Mouse (Mus musculus): ENCODE data around the gene Hsf5. TPM values are rescaled to one million over a fixed set of nuclear protein-coding genes. Genes with fewer than 3 reads are reported as not detected.

Hsf5 gene
- polyA plus RNA-seq, 1 experiment from 2014 or later = not detected

DNA sequence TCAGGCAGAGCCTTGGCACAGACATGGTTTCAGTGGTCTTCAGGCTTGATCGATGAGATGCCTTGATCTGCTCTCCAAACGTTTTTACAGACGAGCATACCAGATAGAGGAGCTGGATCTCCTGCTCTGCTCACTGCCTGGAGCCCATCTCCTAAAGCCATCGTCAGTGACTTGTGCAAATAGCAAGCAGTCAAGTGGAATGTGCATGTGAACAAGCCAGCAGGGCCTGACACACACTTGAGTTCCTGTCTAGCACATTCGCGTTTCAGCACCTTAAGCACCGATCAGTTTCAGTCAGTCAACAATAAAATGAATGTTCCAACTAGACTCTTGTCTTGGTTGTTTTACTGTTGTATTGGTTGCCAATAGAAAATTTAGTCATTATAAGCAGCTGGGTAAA is 42.3 kb downstream of the Hsf5 start:
- H3K27ac ChIP-seq (ENCODE audit: low read depth, low read length) = no peak overlapping the region
- no peaks in the 10 kb centered on the region for H3K9me3 ChIP-seq (ENCODE audit: control insufficient read depth)
- no peaks in the 10 kb centered on the region for H3K27me3 ChIP-seq (replicated peaks; ENCODE audit: control insufficient read depth, insufficient read depth, low read length)
- H3K4me3 ChIP-seq (ENCODE audit: low read depth, low read length) = no peak overlapping the region
- H3K4me1 ChIP-seq (replicated peaks; ENCODE audit: control insufficient read depth, insufficient read depth, low read length) = no peaks in the 10 kb centered on the region
- TF ChIP-seq CTCF (IDR thresholded peaks at IDR 0.05; ENCODE audit: low read depth) = no peak
- H3K9ac ChIP-seq (ENCODE audit: low read depth, low read length) = no peak overlapping the region
- no peak overlapping the region for H3K4me2 ChIP-seq (replicated peaks; ENCODE audit: low read depth)
- 62% methylated on average over 7 of the region's 7 CpGs for WGBS
- no peak for ATAC-seq
- no peaks in the 10 kb centered on the region for H3K36me3 ChIP-seq (ENCODE audit: control insufficient read depth, insufficient read depth)

DNA sequence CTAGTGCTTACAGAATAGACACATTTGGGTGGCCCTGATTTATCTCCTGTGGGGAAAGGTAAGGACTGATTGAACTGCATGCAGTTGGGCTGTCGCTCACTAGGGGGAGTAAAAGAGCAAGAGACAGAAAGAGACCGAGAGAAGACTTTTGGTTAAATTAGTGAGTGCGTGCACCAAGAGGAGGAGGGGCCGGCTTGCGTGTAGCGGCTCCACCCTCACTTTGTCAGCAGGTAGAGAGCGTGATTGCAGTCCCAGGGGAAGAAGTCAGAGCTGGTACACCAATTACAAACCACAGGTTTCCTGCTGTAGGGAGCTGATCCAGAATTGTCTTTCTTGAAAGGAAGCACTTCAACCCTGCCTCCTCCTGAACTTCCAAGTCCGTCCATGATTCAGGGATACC is 45.4 kb downstream of the Hsf5 start, which contains the start of gene Rnf43:
Gene Rnf43 (plus strand): TSS at position 316 of the 400 bp plus-strand sequence.
- under 1% methylated on average over 8 of the region's 8 CpGs for WGBS
- H3K4me1 ChIP-seq (replicated peaks; ENCODE audit: control insufficient read depth, insufficient read depth, low read length) = no peaks in the 10 kb centered on the region
- ATAC-seq = peak; percentile 96
- H3K9ac ChIP-seq (ENCODE audit: low read depth, low read length) = peak within 1 kb of the TSS; percentile 69
- peak; percentile 95 for TF ChIP-seq CTCF (IDR thresholded peaks at IDR 0.05; ENCODE audit: low read depth)
- no peaks in the 10 kb centered on the region for H3K27me3 ChIP-seq (replicated peaks; ENCODE audit: control insufficient read depth, insufficient read depth, low read length)
- H3K36me3 ChIP-seq (ENCODE audit: control insufficient read depth, insufficient read depth) = no peaks in the 10 kb centered on the region
- peak within 1 kb of the TSS; percentile 55 for H3K27ac ChIP-seq (ENCODE audit: low read depth, low read length)
- H3K4me3 ChIP-seq (ENCODE audit: low read depth, low read length) = peak within 1 kb of the TSS; percentile 51
- no peaks in the 10 kb centered on the region for H3K9me3 ChIP-seq (ENCODE audit: control insufficient read depth)
- H3K4me2 ChIP-seq (replicated peaks; ENCODE audit: low read depth) = peak within 1 kb of the TSS; percentile 59

GRCm38 (mm10) chr11:87662822-87663221 is 45.9 kb downstream of the Hsf5 start:
- WGBS = 5% methylated on average over 14 of the region's 14 CpGs
- Histone ChIP-seq H3K9ac (ENCODE audit: low read depth, low read length) (peak overlapping the region; percentile 69), H3K27ac (ENCODE audit: low read depth, low read length) (peak overlapping the region; percentile 55), H3K4me3 (ENCODE audit: low read depth, low read length) (peak overlapping the region; percentile 51), H3K36me3 (ENCODE audit: control insufficient read depth, insufficient read depth) (no peaks in the 10 kb centered on the region), H3K4me2 (replicated peaks; ENCODE audit: low read depth) (peak overlapping the region; percentile 59), H3K4me1 (replicated peaks; ENCODE audit: control insufficient read depth, insufficient read depth, low read length) (no peaks in the 10 kb centered on the region), H3K9me3 (ENCODE audit: control insufficient read depth) (no peaks in the 10 kb centered on the region), H3K27me3 (replicated peaks; ENCODE audit: control insufficient read depth, insufficient read depth, low read length) (no peaks in the 10 kb centered on the region)
- ATAC-seq = no peak
- no peak for TF ChIP-seq CTCF (IDR thresholded peaks at IDR 0.05; ENCODE audit: low read depth)

DNA sequence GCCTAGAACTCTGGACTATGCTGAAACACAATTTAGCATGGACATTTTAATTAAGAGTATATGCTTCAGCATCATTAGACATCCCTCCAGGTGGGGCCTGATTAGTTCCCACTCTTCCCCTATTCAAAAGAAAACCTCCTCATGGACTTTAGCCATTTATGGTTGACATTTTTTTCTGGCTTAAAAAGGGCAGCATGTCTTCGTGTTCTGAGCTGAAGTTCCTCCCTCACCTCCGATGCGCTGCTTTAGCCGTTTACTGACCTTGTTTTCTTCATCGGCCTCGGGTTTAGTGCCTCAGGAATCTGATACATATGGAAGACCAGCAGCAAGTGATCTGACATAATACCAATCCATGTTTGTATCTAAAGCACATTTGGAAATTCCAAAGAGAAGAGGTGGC is 47.0 kb downstream of the Hsf5 start:
- no peak for ATAC-seq
- Histone ChIP-seq H3K4me1 (replicated peaks; ENCODE audit: control insufficient read depth, insufficient read depth, low read length) (no peaks in the 10 kb centered on the region), H3K27me3 (replicated peaks; ENCODE audit: control insufficient read depth, insufficient read depth, low read length) (no peaks in the 10 kb centered on the region), H3K4me2 (replicated peaks; ENCODE audit: low read depth) (peak overlapping the region; percentile 59), H3K36me3 (ENCODE audit: control insufficient read depth, insufficient read depth) (no peaks in the 10 kb centered on the region), H3K4me3 (ENCODE audit: low read depth, low read length) (peak overlapping the region; percentile 51), H3K9ac (ENCODE audit: low read depth, low read length) (peak overlapping the region; percentile 69; the same call in 1 of the 2 replicates), H3K9me3 (ENCODE audit: control insufficient read depth) (no peaks in the 10 kb centered on the region), H3K27ac (ENCODE audit: low read depth, low read length) (no peak overlapping the region)
- no peak for TF ChIP-seq CTCF (IDR thresholded peaks at IDR 0.05; ENCODE audit: low read depth)
- 39% methylated on average over 6 of the region's 6 CpGs for WGBS

- Histone ChIP-seq H3K36me3 (ENCODE audit: control insufficient read depth, insufficient read depth) (no peaks in the 10 kb centered on the region), H3K9ac (ENCODE audit: low read depth, low read length) (peak overlapping the region; percentile 69; the same call in 1 of the 2 replicates), H3K9me3 (ENCODE audit: control insufficient read depth) (no peaks in the 10 kb centered on the region), H3K4me2 (replicated peaks; ENCODE audit: low read depth) (peak overlapping the region; percentile 59), H3K27me3 (replicated peaks; ENCODE audit: control insufficient read depth, insufficient read depth, low read length) (no peaks in the 10 kb centered on the region), H3K27ac (ENCODE audit: low read depth, low read length) (no peak overlapping the region), H3K4me3 (ENCODE audit: low read depth, low read length) (peak overlapping the region; percentile 51), H3K4me1 (replicated peaks; ENCODE audit: control insufficient read depth, insufficient read depth, low read length) (no peaks in the 10 kb centered on the region)
- ATAC-seq = no peak
- 32% methylated on average over 12 of the region's 12 CpGs for WGBS
- no peak for TF ChIP-seq CTCF (IDR thresholded peaks at IDR 0.05; ENCODE audit: low read depth)
These were observed 47.6 kb downstream of the Hsf5 start for GRCm38 (mm10) chr11:87664521-87664920.

- no peak overlapping the region for H3K9ac ChIP-seq (ENCODE audit: low read depth, low read length)
These were observed 48.3 kb downstream of the Hsf5 start for GRCm38 (mm10) chr11:87665224-87665623.

GRCm38 (mm10) chr11:87665658-87666057 is 48.7 kb downstream of the Hsf5 start:
- Histone ChIP-seq H3K9ac (ENCODE audit: low read depth, low read length) (peak overlapping the region; percentile 35), H3K27me3 (replicated peaks; ENCODE audit: control insufficient read depth, insufficient read depth, low read length) (no peaks in the 10 kb centered on the region), H3K27ac (ENCODE audit: low read depth, low read length) (no peak overlapping the region), H3K4me3 (ENCODE audit: low read depth, low read length) (peak overlapping the region; percentile 51), H3K4me1 (replicated peaks; ENCODE audit: control insufficient read depth, insufficient read depth, low read length) (no peaks in the 10 kb centered on the region), H3K36me3 (ENCODE audit: control insufficient read depth, insufficient read depth) (no peaks in the 10 kb centered on the region), H3K9me3 (ENCODE audit: control insufficient read depth) (no peaks in the 10 kb centered on the region), H3K4me2 (replicated peaks; ENCODE audit: low read depth) (peak overlapping the region; percentile 63)
- TF ChIP-seq CTCF (IDR thresholded peaks at IDR 0.05; ENCODE audit: low read depth) = no peak
- 37% methylated on average over 2 of the region's 2 CpGs for WGBS
- ATAC-seq = no peak

More at GRCm38 (mm10) chr11:87665224-87665623, 48.3 kb downstream of the Hsf5 start:
- no peaks in the 10 kb centered on the region for H3K9me3 ChIP-seq (ENCODE audit: control insufficient read depth)
- no peak for TF ChIP-seq CTCF (IDR thresholded peaks at IDR 0.05; ENCODE audit: low read depth)
- 36% methylated on average over 6 of the region's 6 CpGs for WGBS
- no peaks in the 10 kb centered on the region for H3K36me3 ChIP-seq (ENCODE audit: control insufficient read depth, insufficient read depth)
- no peak for ATAC-seq
- no peaks in the 10 kb centered on the region for H3K27me3 ChIP-seq (replicated peaks; ENCODE audit: control insufficient read depth, insufficient read depth, low read length)
- peak overlapping the region; percentile 59 for H3K4me2 ChIP-seq (replicated peaks; ENCODE audit: low read depth)
- peak overlapping the region; percentile 51 for H3K4me3 ChIP-seq (ENCODE audit: low read depth, low read length)
- no peaks in the 10 kb centered on the region for H3K4me1 ChIP-seq (replicated peaks; ENCODE audit: control insufficient read depth, insufficient read depth, low read length)
- H3K27ac ChIP-seq (ENCODE audit: low read depth, low read length) = no peak overlapping the region
